Comparison of ENCODE assay signal across 8 mouse cellular contexts in genomic region chr2:30657674-30658479, GRCm38 (mm10).
DNase-seq lines count a peak whose midpoint lies in the region; ATAC-seq and TF ChIP-seq lines count a peak whose summit lies in the region.

No protein-coding gene starts in this region.

- H3K36me3 ChIP-seq in lung, postnatal 0 days (ENCODE audit: insufficient read depth, low read length), result no peaks in the 10 kb centered on the region
- H3K36me3 ChIP-seq in spleen, adult 2 months (ENCODE audit: control insufficient read depth, insufficient read depth, low read length), result no peaks in the 10 kb centered on the region

- peaks cover 41% of the 10 kb centered on the region for H3K4me1 ChIP-seq in cerebellum, adult 2 months (ENCODE audit: control insufficient read depth, insufficient read depth, low read length)
- peaks cover 29% of the 10 kb centered on the region for H3K4me1 ChIP-seq in lung, postnatal 0 days (ENCODE audit: insufficient read depth, low read depth, low read length)
- H3K4me1 ChIP-seq in spleen, adult 2 months (ENCODE audit: control insufficient read depth, insufficient read depth, insufficient read length), result peaks cover 28% of the 10 kb centered on the region

- TF ChIP-seq POLR2A in cerebellum, adult 2 months (IDR thresholded peaks at IDR 0.05; ENCODE audit: borderline replicate concordance, insufficient read depth, low read length), result no peak
- TF ChIP-seq POLR2A in spleen, adult 2 months (IDR thresholded peaks at IDR 0.05; ENCODE audit: low read depth, low read length), result 0 out of 2 replicates have a peak, but pooled peaks have one; percentile 11

- H3K27ac ChIP-seq in cerebellum, adult 2 months (ENCODE audit: insufficient read depth, low read length), result peak overlapping the region; percentile 97
- H3K27ac ChIP-seq in lung, postnatal 0 days (ENCODE audit: low read length), result peak overlapping the region; percentile 98
- peak overlapping the region; percentile 87 for H3K27ac ChIP-seq in spleen, adult 2 months (ENCODE audit: insufficient read depth, low read length)

- no peaks in the 10 kb centered on the region for H3K27me3 ChIP-seq in cerebellum, adult 2 months (ENCODE audit: control insufficient read depth, insufficient read depth, low read length)
- no peaks in the 10 kb centered on the region for H3K27me3 ChIP-seq in lung, postnatal 0 days (replicated peaks; ENCODE audit: insufficient read depth, low read length)
- no peaks in the 10 kb centered on the region for H3K27me3 ChIP-seq in spleen, adult 2 months (ENCODE audit: control insufficient read depth, insufficient read depth, low read length)

- peak in 1 of 2 experiments; percentile 64 for DNase-seq in cerebellum, adult 2 months
- DNase-seq in cerebellum, adult 9-11 months, result no peak
- peak; percentile 62 for DNase-seq in CD4-positive, CD25-positive, alpha-beta regulatory T cell, adult 2 months (ENCODE audit: low read depth, low spot score)
- DNase-seq in brain, adult 2 months (ENCODE audit: low read depth, low spot score), result peak; percentile 74
- DNase-seq in gastrocnemius, postnatal 25 days, result peak; percentile 43
- DNase-seq in kidney, adult 18-20 months, result peak; percentile 83
- peak; percentile 71 for DNase-seq in lung, postnatal 0 days (ENCODE audit: low spot score)
- DNase-seq in spleen, adult 2 months (ENCODE audit: low read depth in 1 of 2, low spot score in 2 of 2), result peak; percentile 26 to 37

- H3K9ac ChIP-seq in lung, postnatal 0 days (replicated peaks; ENCODE audit: low read depth), result peak overlapping the region; percentile 43; the same call in 1 of the 2 replicates

- peak; percentile 8 for ATAC-seq in lung, postnatal 0 days

- no peak for TF ChIP-seq EP300 in lung, postnatal 0 days (IDR thresholded peaks at IDR 0.05)

- H3K9me3 ChIP-seq in lung, postnatal 0 days (ENCODE audit: low read length), result no peaks in the 10 kb centered on the region

- peak overlapping the region; percentile 54 for H3K4me3 ChIP-seq in cerebellum, adult 2 months (replicated peaks; ENCODE audit: insufficient read depth, low read depth, low read length)
- peak overlapping the region; percentile 39 for H3K4me3 ChIP-seq in lung, postnatal 0 days (ENCODE audit: low read depth, low read length)
- peak overlapping the region; percentile 66; the same call in 1 of the 2 replicates for H3K4me3 ChIP-seq in spleen, adult 2 months (ENCODE audit: extremely low read depth, insufficient read depth, insufficient read length)

- 3% methylated on average over 42 of the region's 42 CpGs for WGBS in cerebellum, adult 2 months
- WGBS in lung, postnatal 0 days, result 2% methylated on average over 42 of the region's 42 CpGs
- 3% methylated on average over 42 of the region's 42 CpGs for WGBS in spleen, adult 2 months

- H3K4me2 ChIP-seq in lung, postnatal 0 days (replicated peaks; ENCODE audit: low read depth, low read length), result peak overlapping the region; percentile 75

- TF ChIP-seq CTCF in cerebellum, adult 2 months (IDR thresholded peaks at IDR 0.05; ENCODE audit: borderline replicate concordance, insufficient read depth, low read depth, low read length), result no peak
- no peak for TF ChIP-seq CTCF in lung, postnatal 0 days (IDR thresholded peaks at IDR 0.05)
- TF ChIP-seq CTCF in spleen, adult 2 months (IDR thresholded peaks at IDR 0.05; ENCODE audit: extremely low read depth, insufficient read depth, insufficient read length, insufficient replicate concordance), result no peak
